ENCODE assay signal across 20 mouse cellular contexts in the genomic region with DNA sequence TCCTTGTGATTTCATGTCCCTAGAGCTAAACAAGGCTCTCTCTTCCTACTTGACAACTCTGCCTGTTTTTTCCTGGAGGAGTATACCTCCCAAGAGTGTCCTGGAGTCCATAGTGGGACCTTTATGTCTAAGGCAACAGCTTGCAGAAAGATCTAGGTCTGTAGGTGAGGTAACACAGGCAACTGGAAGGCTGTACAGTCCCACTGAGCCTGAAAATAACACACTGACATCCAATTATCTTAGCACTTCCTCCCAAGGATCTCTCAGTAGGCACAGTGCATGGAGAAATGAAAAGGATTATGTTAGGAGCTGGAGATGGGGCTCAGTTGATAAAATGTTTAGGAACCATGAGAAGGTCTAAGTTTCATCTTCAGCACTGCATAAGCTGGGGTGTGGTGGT. TPM values are rescaled to one million over a fixed set of nuclear protein-coding genes. Genes with fewer than 3 reads are reported as not detected.
"Had no signal": no experiment of that assay in that cellular context is flagged by ENCODE, and none has a peak within 500 bp of the region (broad histone marks: within the 10 kb centered on the region; RNA-seq: fewer than 3 reads in every experiment).

No protein-coding gene starts in this region.

- ATAC-seq: lung, postnatal 0 days; midbrain, embryonic 13.5 days; midbrain, embryonic 15.5 days had no signal

- H3K9me3 ChIP-seq: lung, embryonic 15.5 days; megakaryocyte, embryonic 14.5 days; midbrain, embryonic 13.5 days; midbrain, embryonic 15.5 days; neural tube, embryonic 12.5 days; stomach, embryonic 15.5 days had no signal

- H3K4me1 ChIP-seq: lung, embryonic 15.5 days; megakaryocyte, embryonic 14.5 days; midbrain, embryonic 13.5 days; midbrain, embryonic 15.5 days; neural tube, embryonic 12.5 days; stomach, embryonic 15.5 days had no signal

- H3K4me2 ChIP-seq: lung, embryonic 15.5 days; midbrain, embryonic 11.5 days; midbrain, embryonic 13.5 days; midbrain, embryonic 15.5 days; neural tube, embryonic 12.5 days; stomach, embryonic 15.5 days had no signal

- H3K36me3 ChIP-seq: lung, embryonic 15.5 days; midbrain, embryonic 15.5 days; neural tube, embryonic 12.5 days; stomach, embryonic 15.5 days had no signal

- H3K9ac ChIP-seq: lung, embryonic 15.5 days; midbrain, embryonic 13.5 days; midbrain, embryonic 15.5 days; neural tube, embryonic 12.5 days; stomach, embryonic 15.5 days had no signal

- H3K27ac ChIP-seq: lung, embryonic 15.5 days; macrophage; midbrain, embryonic 13.5 days; midbrain, embryonic 15.5 days; neural tube, embryonic 12.5 days; stomach, embryonic 15.5 days; stomach, postnatal 0 days had no signal

- H3K4me3 ChIP-seq: lung, embryonic 15.5 days; megakaryocyte, embryonic 14.5 days; midbrain, embryonic 13.5 days; midbrain, embryonic 15.5 days; neural tube, embryonic 12.5 days; stomach, embryonic 15.5 days had no signal

- H3K27me3 ChIP-seq: lung, embryonic 15.5 days; megakaryocyte, embryonic 14.5 days; midbrain, embryonic 13.5 days; midbrain, embryonic 15.5 days; neural tube, embryonic 12.5 days; stomach, embryonic 15.5 days had no signal

- DNase-seq: lung, adult 2 months; lung, postnatal 14 days; lung, postnatal 36 days; right cerebral cortex, postnatal 14 days; thymus, adult 2 months; thymus, postnatal 25 days; thymus, postnatal 4 days had no signal

RNA-seq across cellular contexts. Expression of a gene that starts 44.6 kb away (rescaled TPM):
- polyA plus RNA-seq: lung, adult 2 months; lung, embryonic 15.5 days; lung, postnatal 0 days; macrophage; midbrain, embryonic 11.5 days; midbrain, embryonic 13.5 days; midbrain, embryonic 15.5 days; midbrain, postnatal 0 days; neural tube, embryonic 12.5 days; neural tube, embryonic 14.5 days; spleen, adult 2 months; stomach, embryonic 15.5 days; thymus, adult 2 months had no signal
